Mouse (Mus musculus): Measurements from ENCODE around the gene Afap1.
A peak's percentile ranks its signal among the peaks of the same experiment; 100 is the strongest.

Afap1 gene

GRCm38 (mm10) chr5:35898114-35898513 lies 5.0 kb downstream of the Afap1 start:
- no peak for DNase-seq

DNA sequence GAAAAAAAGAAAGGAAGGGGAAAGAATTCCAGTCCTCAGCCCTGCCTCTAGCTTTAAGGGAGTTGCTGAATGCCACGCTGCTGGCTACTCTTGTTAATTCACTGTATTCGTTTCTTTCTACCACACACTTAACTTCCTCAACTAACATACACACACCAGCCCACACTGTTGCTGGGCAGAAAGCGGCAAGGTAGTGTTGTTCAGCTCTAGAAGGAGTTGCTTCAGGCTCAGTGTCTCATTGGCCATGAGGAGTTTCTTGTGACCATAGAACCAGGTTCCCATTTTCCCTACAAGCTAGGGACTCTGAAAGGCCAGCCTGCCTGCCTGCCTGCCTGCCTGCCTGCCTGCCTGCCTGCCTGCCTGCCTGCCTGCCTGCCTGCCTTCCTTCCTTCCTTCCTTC lies 5.9 kb downstream of the Afap1 start:
- no peak for DNase-seq

DNA sequence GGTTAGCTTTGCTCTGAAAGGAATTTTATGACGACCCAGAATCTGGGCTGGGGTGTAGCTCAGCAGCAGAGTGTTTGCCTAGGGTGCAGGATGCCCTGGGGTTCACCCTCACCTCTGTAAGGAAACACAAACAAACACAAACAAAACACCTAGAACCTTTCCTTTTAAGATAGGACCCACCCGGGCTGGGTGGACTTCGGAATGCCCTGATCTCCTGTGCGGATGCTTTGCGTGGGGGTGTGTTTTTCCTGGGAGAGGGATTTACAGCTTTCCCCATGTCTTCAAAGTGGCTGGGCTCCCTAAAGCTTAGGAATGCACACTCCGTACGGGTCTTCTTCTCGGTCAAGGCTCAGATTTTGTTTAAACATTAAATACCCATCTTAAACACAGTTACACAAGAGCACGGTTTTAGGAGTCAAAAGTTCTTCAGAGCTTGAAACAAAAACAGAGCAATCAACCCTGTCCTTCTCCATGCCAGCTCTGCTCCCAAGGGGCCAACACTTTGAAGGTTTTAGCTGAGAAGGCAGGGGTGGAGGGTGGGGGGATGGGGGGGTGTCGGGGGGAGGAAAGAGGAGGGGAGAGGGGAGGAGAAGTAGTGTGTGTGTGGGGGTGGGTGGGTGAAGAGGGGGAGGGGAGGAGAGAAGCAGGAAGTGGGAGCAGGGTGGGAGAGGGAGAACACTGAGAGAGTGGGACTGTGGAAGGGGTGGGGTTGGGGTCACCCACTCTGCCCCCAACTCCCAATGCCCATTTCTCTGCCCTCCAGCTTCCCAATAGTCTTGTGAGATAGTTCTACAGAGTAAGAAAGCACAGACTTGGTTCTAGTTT lies 7.5 kb downstream of the Afap1 start:
- no peak for DNase-seq

GRCm38 (mm10) chr5:35901226-35901809 lies 8.2 kb downstream of the Afap1 start:
- DNase-seq, result no peak

DNA sequence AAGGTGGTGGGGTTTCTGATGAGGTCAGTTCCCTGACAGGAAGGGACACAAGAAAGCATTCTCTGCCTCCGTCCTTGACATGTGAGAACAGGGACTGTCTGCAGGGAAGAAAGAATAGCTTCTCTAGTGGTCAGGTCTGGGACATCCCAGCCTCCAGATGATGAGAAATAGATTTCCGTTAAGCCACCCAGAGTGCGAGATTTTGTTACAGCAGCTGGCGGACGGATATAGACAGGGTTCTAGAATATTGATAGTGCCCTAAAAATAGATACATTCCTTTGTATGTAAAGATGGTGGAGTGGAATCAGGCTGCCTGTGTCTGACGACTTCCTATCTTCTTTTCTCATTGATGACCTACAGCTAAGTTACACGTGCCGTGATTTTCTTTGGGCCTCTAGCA lies 10.3 kb downstream of the Afap1 start:
- DNase-seq, result no peak

DNA sequence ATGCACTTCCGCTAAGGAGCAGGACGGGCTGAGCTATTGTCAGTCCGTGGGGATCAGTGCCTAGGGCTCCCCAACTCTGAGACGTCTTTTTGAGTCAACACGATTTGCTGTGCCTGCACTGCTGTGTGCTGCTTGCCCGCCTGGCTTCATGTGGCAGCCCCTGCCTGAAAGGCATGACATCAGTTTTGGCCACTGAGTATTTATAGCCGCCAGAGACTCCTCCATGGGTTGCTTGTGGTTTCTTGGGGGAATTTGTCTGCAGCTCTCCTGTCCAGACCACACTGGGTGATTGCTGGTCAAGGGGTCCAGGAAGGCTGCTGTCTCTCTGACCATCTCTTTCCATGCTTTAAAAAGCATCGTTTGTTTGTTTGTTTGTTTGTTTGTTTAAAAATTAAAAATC lies 12.2 kb downstream of the Afap1 start:
- no peak for DNase-seq

- no peak for DNase-seq
Observed at GRCm38 (mm10) chr5:35907090-35907489, 14.0 kb downstream of the Afap1 start.

- DNase-seq, result peak; percentile 56
Observed at GRCm38 (mm10) chr5:35907633-35908426, 14.7 kb downstream of the Afap1 start.

DNA sequence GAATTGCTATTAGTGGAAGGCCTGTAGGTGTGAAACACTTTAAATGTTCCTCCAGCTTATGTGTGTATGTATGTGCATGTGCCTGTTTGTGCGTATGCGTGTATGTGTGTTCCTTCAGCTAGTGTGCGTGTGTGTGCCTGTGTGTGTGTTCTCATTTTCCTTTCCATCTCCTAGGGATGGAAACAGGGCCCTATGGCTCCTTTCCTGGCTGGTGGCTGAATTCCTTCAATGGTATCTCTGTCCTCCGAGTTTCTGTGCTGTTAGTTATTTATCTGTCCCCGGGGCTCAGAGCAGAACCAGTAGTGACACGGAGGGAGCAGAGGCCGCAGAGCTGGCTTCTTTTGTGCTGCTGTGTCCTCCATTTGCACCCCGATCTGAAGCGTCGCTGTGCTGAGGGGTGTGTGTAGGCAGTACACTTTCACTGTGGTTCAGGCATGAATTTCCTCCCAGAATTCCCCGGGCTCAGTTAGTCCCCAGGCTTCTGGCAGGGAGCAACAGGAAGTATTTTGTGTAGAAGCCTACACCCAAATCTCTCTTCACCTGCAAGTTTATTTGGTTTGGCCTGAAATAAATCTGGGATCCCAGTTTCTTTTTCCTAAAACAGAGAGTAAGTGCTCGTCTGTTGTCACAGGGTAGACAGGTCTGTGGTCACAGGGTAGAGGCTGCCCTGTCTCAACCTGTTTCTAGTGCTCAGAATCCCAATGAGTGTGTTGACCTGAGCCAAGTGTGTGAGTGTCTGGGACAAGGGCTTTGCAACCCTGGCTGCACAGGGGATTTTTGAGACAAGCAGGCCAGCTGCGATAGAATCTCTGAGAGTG lies 15.7 kb downstream of the Afap1 start:
- no peak for DNase-seq

DNA sequence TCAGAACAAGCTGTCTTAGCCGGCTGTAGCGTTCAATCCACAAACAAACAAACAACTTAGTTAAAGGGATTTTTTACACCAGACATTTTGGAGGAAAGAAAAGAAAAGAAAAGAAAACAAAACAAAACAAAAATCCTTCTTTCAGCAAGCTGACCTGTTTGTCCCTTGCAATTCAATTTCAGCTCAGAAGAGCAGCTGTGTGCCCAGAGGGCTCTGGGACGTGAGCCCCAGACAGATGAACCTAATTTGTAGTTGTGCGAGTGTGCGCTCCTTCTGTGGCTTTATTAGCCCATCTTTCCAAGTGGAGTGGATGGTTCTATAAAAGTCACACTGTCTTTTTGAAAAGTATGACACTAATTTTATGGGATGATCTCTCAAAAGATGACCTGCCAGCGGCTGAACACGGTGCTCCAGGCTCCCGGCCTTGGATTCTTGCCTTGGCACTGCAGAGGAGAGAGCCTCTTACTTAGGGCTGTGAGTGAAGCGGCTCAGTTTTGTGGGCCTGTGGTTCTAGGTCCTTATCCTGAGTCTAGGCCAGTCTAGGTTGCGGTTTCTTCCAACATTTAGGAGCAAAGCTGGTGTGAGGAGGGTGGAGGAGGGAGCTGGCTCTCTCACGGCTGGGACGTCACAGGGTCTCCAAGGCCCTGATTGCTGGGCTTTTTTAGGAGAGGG lies 22.6 kb downstream of the Afap1 start:
- no peak for DNase-seq

GRCm38 (mm10) chr5:35916666-35917065 lies 23.5 kb downstream of the Afap1 start:
- no peak for DNase-seq

GRCm38 (mm10) chr5:35918387-35918786 lies 25.3 kb downstream of the Afap1 start:
- no peak for DNase-seq

- no peak for DNase-seq
Observed at GRCm38 (mm10) chr5:35920076-35920475, 27.0 kb downstream of the Afap1 start.

- no peak for DNase-seq
Observed at GRCm38 (mm10) chr5:35920557-35920956, 27.4 kb downstream of the Afap1 start.

DNA sequence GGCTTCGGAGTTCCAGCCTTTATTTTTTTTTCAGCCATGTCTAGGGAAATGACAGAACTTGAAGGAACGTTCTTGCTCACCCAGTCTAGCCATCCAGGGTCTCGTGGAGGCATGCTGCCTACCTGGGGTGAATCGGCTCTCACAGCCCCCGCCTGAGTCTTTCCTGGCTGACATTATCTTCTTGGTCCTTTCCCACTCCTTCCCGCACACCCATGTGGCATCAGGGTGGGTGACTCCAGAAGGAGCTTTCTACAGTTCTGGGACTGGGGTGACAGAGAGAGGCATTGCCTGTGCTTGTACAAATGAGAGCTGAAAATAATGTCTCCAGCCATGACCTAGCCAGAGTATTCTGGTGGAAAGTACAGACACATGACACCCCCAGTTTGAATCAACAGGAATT lies 28.0 kb downstream of the Afap1 start:
- DNase-seq, result no peak

- no peak for DNase-seq
Observed at GRCm38 (mm10) chr5:35921595-35922254, 28.6 kb downstream of the Afap1 start.

DNA sequence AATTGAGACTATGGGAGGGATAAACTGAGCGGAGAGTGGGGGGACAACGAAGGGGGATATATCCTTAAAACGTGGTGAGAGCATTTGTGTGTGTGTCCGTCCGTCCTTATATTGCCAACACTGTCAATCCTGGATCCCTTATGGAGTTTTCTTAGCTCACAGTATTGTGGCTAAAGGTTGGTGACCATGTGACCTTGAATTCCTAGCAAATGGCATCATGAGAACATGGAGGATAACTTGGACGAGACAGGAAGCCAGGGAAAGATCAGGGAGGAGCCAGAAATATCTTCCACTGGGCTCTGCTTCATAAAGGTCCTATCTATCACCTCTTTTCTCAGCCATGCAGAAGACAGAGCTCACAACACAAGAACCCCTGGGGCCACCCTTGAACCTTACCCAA lies 30.3 kb downstream of the Afap1 start:
- DNase-seq, result no peak

GRCm38 (mm10) chr5:35925171-35925634 lies 32.1 kb downstream of the Afap1 start:
- peak; percentile 38 for DNase-seq

DNA sequence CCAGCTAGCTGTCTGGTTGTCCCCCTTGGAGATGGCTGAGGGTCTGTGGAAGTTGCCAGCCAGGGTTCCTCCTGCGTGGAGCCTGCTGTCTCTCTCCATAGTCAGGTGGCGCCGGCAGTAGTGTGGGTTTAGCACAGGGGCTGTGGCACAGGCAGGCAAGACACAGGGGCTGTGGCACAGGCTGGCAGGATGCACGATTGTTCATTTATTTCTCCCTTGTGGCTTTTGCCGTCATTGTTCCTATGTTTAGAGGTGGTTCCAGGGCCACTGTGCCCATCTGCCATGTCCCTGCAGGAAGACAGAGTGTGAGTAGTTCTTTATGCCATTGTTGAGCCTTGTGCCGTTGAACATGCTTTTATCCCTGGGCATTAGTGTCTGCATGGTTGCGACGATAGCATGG lies 33.4 kb downstream of the Afap1 start:
- no peak for DNase-seq

- no peak for DNase-seq
Observed at GRCm38 (mm10) chr5:35931296-35931695, 38.2 kb downstream of the Afap1 start.

DNA sequence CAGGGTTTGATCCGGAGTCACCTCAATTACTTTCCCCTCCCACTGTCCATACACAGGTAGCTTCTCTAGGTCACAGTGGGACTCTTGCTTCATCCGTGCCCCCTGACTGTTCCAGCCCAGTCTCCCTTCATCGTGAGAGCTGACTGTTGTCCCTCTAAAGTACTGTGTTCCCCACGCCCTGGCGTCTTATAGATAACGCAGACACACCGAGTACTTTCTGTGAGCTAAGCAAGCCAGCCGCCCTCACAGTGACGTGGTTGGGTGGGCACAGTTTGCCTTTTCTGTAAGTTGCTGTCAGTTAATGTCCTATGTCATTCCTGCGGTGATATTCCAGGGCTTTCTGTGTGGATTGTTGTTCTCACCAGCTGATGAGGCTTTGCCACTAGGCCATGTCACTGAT lies 39.9 kb downstream of the Afap1 start:
- DNase-seq, result no peak

DNA sequence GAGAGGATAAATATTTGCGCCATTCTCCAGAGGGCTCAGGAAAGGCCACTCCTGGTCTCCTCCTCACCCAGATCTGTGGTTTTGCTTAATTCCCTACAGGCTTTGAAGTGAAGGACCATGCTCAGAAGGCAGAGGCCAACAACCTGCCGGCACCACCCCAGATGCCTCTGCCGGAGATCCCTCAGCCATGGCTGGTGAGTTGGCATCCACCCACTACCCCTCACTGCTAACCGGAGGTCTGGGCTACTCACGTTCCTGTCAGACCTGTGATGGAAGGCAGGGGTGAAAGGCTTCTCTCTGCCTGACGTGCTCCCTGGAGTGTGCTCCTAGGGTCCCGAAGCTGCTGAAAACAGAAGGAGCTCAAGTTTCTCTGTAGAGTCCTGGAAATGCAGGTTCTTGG lies 42.8 kb downstream of the Afap1 start:
- DNase-seq, result no peak
